Mouse (Mus musculus): ENCODE results near the gene Gnpnat1.

- TF ChIP-seq ZC3H11A (IDR thresholded peaks at IDR 0.05; ENCODE audit: borderline replicate concordance, low read depth, low read length) (no peak), MAFK (IDR thresholded peaks at IDR 0.05; ENCODE audit: insufficient read depth, low read depth, low read length) (no peak), HCFC1 (IDR thresholded peaks at IDR 0.05; ENCODE audit: borderline replicate concordance, insufficient read depth, low read length) (no peak), CHD2 (IDR thresholded peaks at IDR 0.05; ENCODE audit: low read depth, low read length) (no peak)
These were observed 13.8 kb upstream of the Gnpnat1 start for GRCm38 (mm10) chr14:45418553-45418952.
